Mouse (Mus musculus) hindbrain, embryonic 14.5 days (tissue): ENCODE results near the gene Dnajc16. TPM values are rescaled to one million over a fixed set of nuclear protein-coding genes. Genes with fewer than 3 reads are reported as not detected.

Source experiments
- ATAC-seq: fragments of 200-750 bp; cut with Nextera tagmentation; 2 replicates; pipeline ENCODE4 v1.8.0; 2017; ENCODE audit warnings: moderate number of reproducible peaks, mild to moderate bottlenecking, moderate TSS enrichment, moderate library complexity; ENCODE audit not compliant: low FRiP score
- DNase-seq: peaks from one replicate; pipeline ENCODE4 v3.0.0-alpha.2; 2015; ENCODE audit warnings: low spot score
- H3K27ac ChIP-seq: fragments of 300-500 bp; sonication (generic); 2 replicates; pipeline ENCODE4 v1.5.1; 2014; ENCODE audit warnings: mild to moderate bottlenecking, moderate library complexity
- H3K27me3 ChIP-seq: fragments of 300-500 bp; sonication (generic); 2 replicates; pipeline ENCODE4 v1.6.1; 2014; ENCODE audit warnings: mild to moderate bottlenecking, low read length, mixed read lengths; ENCODE audit not compliant: control insufficient read depth, insufficient read depth
- H3K36me3 ChIP-seq: fragments of 300-500 bp; sonication (generic); replicated peaks from 2 replicates; pipeline ENCODE4 v1.6.1; 2014; ENCODE audit not compliant: control insufficient read depth, insufficient read depth
- H3K4me1 ChIP-seq: fragments of 300-500 bp; sonication (generic); replicated peaks from 2 replicates; pipeline ENCODE4 v1.6.1; 2014; ENCODE audit warnings: antibody characterized with exemption, low read length, mixed read lengths; ENCODE audit not compliant: control insufficient read depth, insufficient read depth
- H3K4me2 ChIP-seq: fragments of 300-500 bp; sonication (generic); replicated peaks from 2 replicates; pipeline ENCODE4 v1.6.1; 2014; ENCODE audit warnings: mild to moderate bottlenecking, moderate library complexity
- H3K4me3 ChIP-seq: fragments of 300-500 bp; sonication (generic); replicated peaks from 2 replicates; pipeline ENCODE4 v1.5.1; 2014; ENCODE audit warnings: mild to moderate bottlenecking, low read length
- H3K9ac ChIP-seq: fragments of 300-500 bp; sonication (generic); 2 replicates; pipeline ENCODE4 v1.6.1; 2014
- H3K9me3 ChIP-seq: fragments of 300-500 bp; sonication (generic); 2 replicates; pipeline ENCODE4 v1.6.1; 2016; ENCODE audit warnings: low read length; ENCODE audit not compliant: control insufficient read depth
- WGBS: fragments of 180-500 bp; shearing (Covaris S2); extraction: QIAGEN DNeasy Blood & Tissue Kit; methylation state at CpG from one replicate; pipeline ENCODE4 v1.1.7; 2014; 5-methylcytosine and 5-hydroxymethylcytosine counted together
- polyA plus RNA-seq: library from polyadenylated mRNA; unstranded; fragments of >200 nt; fragmentation: Nextera tagmentation; extraction: Ambion mirVana; gene quantifications from 2 replicates; pipeline ENCODE4 v1.2.1, GENCODE M21; 2014

Gene Dnajc16
- polyA plus RNA-seq, 1 experiment from 2014 or later, result 5.5 TPM

- WGBS, result 81% methylated on average over 3 of the region's 3 CpGs
- H3K4me3 ChIP-seq, result no peak overlapping the region
- DNase-seq, result no peak
- H3K27ac ChIP-seq, result no peak overlapping the region
- H3K9ac ChIP-seq, result no peak overlapping the region
- no peaks in the 10 kb centered on the region for H3K36me3 ChIP-seq
- no peaks in the 10 kb centered on the region for H3K4me1 ChIP-seq
- no peak for ATAC-seq
- H3K9me3 ChIP-seq, result no peaks in the 10 kb centered on the region
- no peak overlapping the region for H3K4me2 ChIP-seq
- H3K27me3 ChIP-seq, result no peaks in the 10 kb centered on the region
These were observed 30.4 kb upstream of the Dnajc16 start for GRCm38 (mm10) chr4:141821178-141821577.

GRCm38 (mm10) chr4:141819316-141819715 lies 28.6 kb upstream of the Dnajc16 start:
- no peaks in the 10 kb centered on the region for H3K27me3 ChIP-seq
- WGBS, result 94% methylated on average over 7 of the region's 7 CpGs
- DNase-seq, result no peak
- H3K9ac ChIP-seq, result no peak overlapping the region
- no peak for ATAC-seq
- H3K4me2 ChIP-seq, result no peak overlapping the region
- no peak overlapping the region for H3K4me3 ChIP-seq
- no peaks in the 10 kb centered on the region for H3K9me3 ChIP-seq
- peaks cover 9% of the 10 kb centered on the region; the same call in 1 of the 2 replicates for H3K36me3 ChIP-seq
- H3K4me1 ChIP-seq, result no peaks in the 10 kb centered on the region
- no peak overlapping the region for H3K27ac ChIP-seq

- H3K4me2 ChIP-seq, result no peak overlapping the region
- no peak for DNase-seq
- H3K9ac ChIP-seq, result no peak overlapping the region
- no peak overlapping the region for H3K4me3 ChIP-seq
- no peak overlapping the region for H3K27ac ChIP-seq
- H3K36me3 ChIP-seq, result peaks cover 11% of the 10 kb centered on the region; the same call in 1 of the 2 replicates
- no peaks in the 10 kb centered on the region for H3K9me3 ChIP-seq
- H3K4me1 ChIP-seq, result no peaks in the 10 kb centered on the region
- WGBS, result 94% methylated on average over 13 of the region's 13 CpGs
- H3K27me3 ChIP-seq, result no peaks in the 10 kb centered on the region
- no peak for ATAC-seq
These were observed 28.1 kb upstream of the Dnajc16 start for GRCm38 (mm10) chr4:141818861-141819260.

GRCm38 (mm10) chr4:141817706-141818105 lies 27.0 kb upstream of the Dnajc16 start:
- Histone ChIP-seq H3K4me1 (no peaks in the 10 kb centered on the region), H3K4me2 (no peak overlapping the region), H3K27ac (no peak overlapping the region), H3K36me3 (peaks cover 23% of the 10 kb centered on the region), H3K9ac (no peak overlapping the region), H3K9me3 (no peaks in the 10 kb centered on the region), H3K4me3 (no peak overlapping the region), H3K27me3 (no peaks in the 10 kb centered on the region)
- 62% methylated on average over 10 of the region's 10 CpGs for WGBS
- ATAC-seq, result no peak
- no peak for DNase-seq

- no peak overlapping the region for H3K27ac ChIP-seq
- H3K4me2 ChIP-seq, result no peak overlapping the region
- DNase-seq (no peak), ATAC-seq (no peak)
- 62% methylated on average over 14 of the region's 14 CpGs for WGBS
- H3K9me3 ChIP-seq, result no peaks in the 10 kb centered on the region
- H3K4me3 ChIP-seq, result no peak overlapping the region
- no peaks in the 10 kb centered on the region for H3K4me1 ChIP-seq
- H3K36me3 ChIP-seq, result peaks cover 30% of the 10 kb centered on the region
- H3K9ac ChIP-seq, result no peak overlapping the region
- H3K27me3 ChIP-seq, result no peaks in the 10 kb centered on the region
These were observed 26.3 kb upstream of the Dnajc16 start for GRCm38 (mm10) chr4:141816776-141817655.

- no peak overlapping the region for H3K4me3 ChIP-seq
- H3K27ac ChIP-seq, result no peak overlapping the region
- no peaks in the 10 kb centered on the region for H3K4me1 ChIP-seq
- WGBS, result 69% methylated on average over 7 of the region's 7 CpGs
- H3K4me2 ChIP-seq, result no peak overlapping the region
- ATAC-seq (no peak), DNase-seq (no peak)
- no peaks in the 10 kb centered on the region for H3K27me3 ChIP-seq
- peaks cover 37% of the 10 kb centered on the region for H3K36me3 ChIP-seq
- no peaks in the 10 kb centered on the region for H3K9me3 ChIP-seq
- H3K9ac ChIP-seq, result no peak overlapping the region
These were observed 25.5 kb upstream of the Dnajc16 start for GRCm38 (mm10) chr4:141816267-141816666.

- no peak overlapping the region for H3K4me2 ChIP-seq
- peaks cover 86% of the 10 kb centered on the region for H3K36me3 ChIP-seq
- no peaks in the 10 kb centered on the region for H3K4me1 ChIP-seq
- ATAC-seq, result no peak
- no peak for DNase-seq
- no peaks in the 10 kb centered on the region for H3K27me3 ChIP-seq
- no peak overlapping the region for H3K27ac ChIP-seq
- H3K9me3 ChIP-seq, result no peaks in the 10 kb centered on the region
- H3K4me3 ChIP-seq, result no peak overlapping the region
- 97% methylated on average over 7 of the region's 7 CpGs for WGBS
- no peak overlapping the region for H3K9ac ChIP-seq
These were observed 20.6 kb upstream of the Dnajc16 start for GRCm38 (mm10) chr4:141811375-141811774.

GRCm38 (mm10) chr4:141810975-141811374 lies 20.2 kb upstream of the Dnajc16 start:
- Histone ChIP-seq H3K4me1 (no peaks in the 10 kb centered on the region), H3K36me3 (peaks cover 90% of the 10 kb centered on the region)

GRCm38 (mm10) chr4:141809850-141810464 lies 19.2 kb upstream of the Dnajc16 start:
- WGBS, result 80% methylated on average over 8 of the region's 8 CpGs
- no peak overlapping the region for H3K4me3 ChIP-seq
- H3K4me2 ChIP-seq, result no peak overlapping the region
- H3K4me1 ChIP-seq, result no peaks in the 10 kb centered on the region
- peaks cover 96% of the 10 kb centered on the region for H3K36me3 ChIP-seq
- H3K27ac ChIP-seq, result no peak overlapping the region
- ATAC-seq (peak; percentile 66; the same call in 1 of the 2 replicates), DNase-seq (peak; percentile 61)
- no peaks in the 10 kb centered on the region for H3K27me3 ChIP-seq
- no peak overlapping the region for H3K9ac ChIP-seq
- no peaks in the 10 kb centered on the region for H3K9me3 ChIP-seq

More at GRCm38 (mm10) chr4:141810975-141811374, 20.2 kb upstream of the Dnajc16 start:
- no peaks in the 10 kb centered on the region for H3K9me3 ChIP-seq
- ATAC-seq (no peak), DNase-seq (no peak)
- H3K4me3 ChIP-seq, result no peak overlapping the region
- no peak overlapping the region for H3K4me2 ChIP-seq
- no peak overlapping the region for H3K27ac ChIP-seq
- WGBS, result 97% methylated on average over 2 of the region's 2 CpGs
- no peak overlapping the region for H3K9ac ChIP-seq
- H3K27me3 ChIP-seq, result no peaks in the 10 kb centered on the region
